Mouse (Mus musculus): ENCODE results near the gene Ncoa1.
"Not testable (repeated sequence)": the region's sequence is repeated elsewhere in the genome, so short reads cannot be mapped to it uniquely, and the experiment has no call there.

Ncoa1 gene

GRCm38 (mm10) chr12:4403206-4403605 is 73.8 kb downstream of the Ncoa1 start:
- peak; percentile 16 for DNase-seq (ENCODE audit: low read depth, low spot score)

- DNase-seq (ENCODE audit: low read depth, low spot score) = no peak
Observed at GRCm38 (mm10) chr12:4396221-4396620, 80.8 kb downstream of the Ncoa1 start.

- DNase-seq (ENCODE audit: low read depth, low spot score) = peak; percentile 59
Observed at GRCm38 (mm10) chr12:4392590-4392989, 84.4 kb downstream of the Ncoa1 start.

- no peak for DNase-seq (ENCODE audit: low read depth, low spot score)
Observed at GRCm38 (mm10) chr12:4392074-4392473, 84.9 kb downstream of the Ncoa1 start.

- no peak for DNase-seq (ENCODE audit: low read depth, low spot score)
Observed at GRCm38 (mm10) chr12:4391256-4391655, 85.7 kb downstream of the Ncoa1 start.

- DNase-seq (ENCODE audit: low read depth, low spot score) = no peak
Observed at GRCm38 (mm10) chr12:4390721-4391120, 86.3 kb downstream of the Ncoa1 start.

- DNase-seq (ENCODE audit: low read depth, low spot score) = no peak
Observed at GRCm38 (mm10) chr12:4386077-4386719, 90.8 kb downstream of the Ncoa1 start.

GRCm38 (mm10) chr12:4383061-4383460 is 93.9 kb downstream of the Ncoa1 start:
- DNase-seq (ENCODE audit: low read depth, low spot score) = no peak

- no peak for DNase-seq (ENCODE audit: low read depth, low spot score)
Observed at GRCm38 (mm10) chr12:4379298-4379957, 97.6 kb downstream of the Ncoa1 start.

GRCm38 (mm10) chr12:4376475-4376874 is 100.5 kb downstream of the Ncoa1 start:
- no peak for DNase-seq (ENCODE audit: low read depth, low spot score)

- no peak for DNase-seq (ENCODE audit: low read depth, low spot score)
Observed at GRCm38 (mm10) chr12:4374816-4375493, 102.0 kb downstream of the Ncoa1 start.

GRCm38 (mm10) chr12:4371406-4371805 is 105.6 kb downstream of the Ncoa1 start:
- no peak for DNase-seq (ENCODE audit: low read depth, low spot score)

GRCm38 (mm10) chr12:4365951-4366350 is 111.0 kb downstream of the Ncoa1 start:
- DNase-seq (ENCODE audit: low read depth, low spot score) = peak; percentile 70

- no peak for DNase-seq (ENCODE audit: low read depth, low spot score)
Observed at GRCm38 (mm10) chr12:4359475-4359874, 117.5 kb downstream of the Ncoa1 start.

- DNase-seq (ENCODE audit: low read depth, low spot score) = not testable (repeated sequence)
Observed at GRCm38 (mm10) chr12:4358653-4359052, 118.3 kb downstream of the Ncoa1 start.

- no peak for DNase-seq (ENCODE audit: low read depth, low spot score)
Observed at GRCm38 (mm10) chr12:4358100-4358499, 118.9 kb downstream of the Ncoa1 start.

- no peak for DNase-seq (ENCODE audit: low read depth, low spot score)
Observed at GRCm38 (mm10) chr12:4356834-4357445, 120.0 kb downstream of the Ncoa1 start.

GRCm38 (mm10) chr12:4355019-4355730 is 121.8 kb downstream of the Ncoa1 start:
- no peak for DNase-seq (ENCODE audit: low read depth, low spot score)

- no peak for DNase-seq (ENCODE audit: low read depth, low spot score)
Observed at GRCm38 (mm10) chr12:4343216-4343615, 133.8 kb downstream of the Ncoa1 start.

GRCm38 (mm10) chr12:4342087-4342486 is 134.9 kb downstream of the Ncoa1 start:
- DNase-seq (ENCODE audit: low read depth, low spot score) = no peak

GRCm38 (mm10) chr12:4340325-4340924 is 136.6 kb downstream of the Ncoa1 start:
- no peak for DNase-seq (ENCODE audit: low read depth, low spot score)
